Mouse (Mus musculus) heart, adult 8-10 months (tissue): Measurements from ENCODE around the gene Gm9999. TPM values are rescaled to one million over a fixed set of nuclear protein-coding genes. Genes with fewer than 3 reads are reported as not detected.
A peak's percentile ranks its signal among the peaks of the same experiment; 100 is the strongest.
"Not testable (repeated sequence)": the region's sequence is repeated elsewhere in the genome, so short reads cannot be mapped to it uniquely, and the experiment has no call there.

Experiments
- DNase-seq: peaks from one replicate; pipeline ENCODE4 v3.0.0; 2022; ENCODE audit warnings: low spot score
- total RNA-seq, 4 experiments: library from RNA; stranded (reverse); gene quantifications; 2 replicates each; pipeline ENCODE4 v1.2.4; 2022

Gm9999 gene
- not detected for total RNA-seq

DNA sequence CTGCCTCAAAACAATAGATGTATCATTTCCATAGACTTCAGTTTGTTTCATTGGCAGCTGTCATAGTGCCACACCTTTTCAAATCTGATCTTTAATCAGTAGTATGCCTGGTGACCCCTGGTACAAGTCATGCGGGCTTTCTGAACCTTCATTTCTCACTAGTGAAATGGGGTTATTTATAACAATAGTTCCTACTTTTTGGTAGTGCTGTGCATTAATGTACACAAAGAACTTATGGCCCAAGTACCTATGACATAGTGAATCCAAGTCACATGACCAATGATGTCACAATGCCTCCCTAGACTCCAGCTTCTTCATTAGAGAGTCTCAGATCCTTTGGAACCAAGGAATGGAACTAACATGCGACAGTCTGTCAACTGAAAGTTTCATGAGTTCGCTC lies at the start of gene Gm9999:
Gm9999 (plus strand) TSS at position 301 of the 400 bp plus-strand sequence.
- no peak for DNase-seq

DNA sequence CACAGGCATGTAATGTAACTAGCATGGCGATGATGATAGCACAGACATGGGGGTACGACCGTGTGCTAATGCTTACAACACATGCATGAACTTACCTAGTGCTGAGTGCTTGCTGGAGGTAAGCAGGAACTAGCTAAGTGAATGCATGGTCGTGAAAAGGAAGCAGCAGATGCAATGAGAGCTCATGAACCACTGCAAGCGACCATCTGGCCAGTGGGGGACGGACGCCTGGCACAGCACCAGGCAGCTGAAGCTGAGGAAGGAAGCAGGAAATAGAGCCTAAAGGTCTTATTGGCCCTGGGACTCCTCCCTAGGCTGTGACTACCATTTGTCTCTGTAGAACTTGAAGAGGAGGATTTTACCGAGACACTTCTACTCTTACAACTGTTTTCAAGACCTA lies 48.6 kb upstream of the Gm9999 start:
- no peak for DNase-seq

DNA sequence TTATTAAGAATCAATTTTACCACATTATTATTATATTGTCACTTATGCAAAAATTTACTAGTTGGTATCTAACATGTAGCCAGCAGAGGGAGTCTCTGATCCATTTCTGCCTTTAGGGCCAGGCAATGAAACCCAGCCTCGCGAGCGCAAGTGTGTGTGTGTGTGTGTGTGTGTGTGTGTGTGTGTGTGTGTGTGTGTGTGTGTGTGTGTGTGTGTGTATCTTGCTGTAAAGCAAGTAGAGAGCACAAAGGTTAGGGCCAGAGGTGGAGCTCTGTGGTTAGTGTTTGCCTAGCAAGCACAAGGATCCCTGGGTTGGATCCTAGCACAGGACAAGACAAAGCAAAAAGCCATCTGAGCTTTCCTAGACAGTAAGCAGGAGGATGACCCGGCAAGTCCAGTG lies 47.5 kb upstream of the Gm9999 start:
- peak; percentile 21 for DNase-seq

DNA sequence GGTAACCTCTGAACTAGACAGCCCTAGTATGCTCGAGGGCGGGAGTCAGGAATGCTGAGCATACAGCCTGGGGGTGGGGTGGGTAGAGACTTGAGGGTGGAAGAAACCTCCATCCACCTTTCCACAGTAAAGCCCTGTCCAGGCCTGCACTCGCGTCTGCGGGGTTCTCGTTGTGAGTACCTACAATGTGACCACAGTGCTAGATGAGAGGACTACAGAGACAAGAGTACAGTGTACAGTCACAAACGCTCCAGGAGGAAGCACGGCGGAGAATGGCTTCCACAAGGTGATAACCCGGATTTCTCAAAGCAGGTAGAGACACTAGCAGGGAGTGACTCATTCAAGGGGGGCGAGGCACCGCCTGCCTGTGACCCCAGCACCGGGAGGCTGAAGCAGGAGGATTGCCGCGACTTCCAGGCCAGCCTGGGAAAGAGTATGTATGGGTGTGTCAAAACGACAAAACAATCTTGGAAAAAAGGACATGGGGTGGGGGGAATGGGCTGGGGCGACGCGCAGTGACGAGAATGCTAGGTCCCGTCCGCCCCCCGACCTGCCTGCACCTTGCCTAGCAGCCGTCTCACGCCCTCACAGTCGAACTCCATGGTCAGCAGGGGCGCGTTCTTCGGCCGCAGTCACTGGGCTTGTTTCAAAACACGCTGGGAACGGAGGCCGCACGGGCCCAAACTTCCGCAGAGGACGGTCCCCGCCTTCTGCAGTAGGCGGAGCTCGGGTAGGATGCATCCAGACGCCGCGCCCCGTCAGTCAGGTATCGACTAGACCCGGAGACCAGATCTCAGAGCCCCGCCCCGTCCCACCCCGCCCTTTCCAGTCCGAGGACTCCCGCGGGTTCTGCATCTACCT lies 25.3 kb upstream of the Gm9999 start, which contains the start of gene Uevld:
Uevld (minus strand) TSS at position 697 of the 861 bp plus-strand sequence.
- DNase-seq, result peak; percentile 94

DNA sequence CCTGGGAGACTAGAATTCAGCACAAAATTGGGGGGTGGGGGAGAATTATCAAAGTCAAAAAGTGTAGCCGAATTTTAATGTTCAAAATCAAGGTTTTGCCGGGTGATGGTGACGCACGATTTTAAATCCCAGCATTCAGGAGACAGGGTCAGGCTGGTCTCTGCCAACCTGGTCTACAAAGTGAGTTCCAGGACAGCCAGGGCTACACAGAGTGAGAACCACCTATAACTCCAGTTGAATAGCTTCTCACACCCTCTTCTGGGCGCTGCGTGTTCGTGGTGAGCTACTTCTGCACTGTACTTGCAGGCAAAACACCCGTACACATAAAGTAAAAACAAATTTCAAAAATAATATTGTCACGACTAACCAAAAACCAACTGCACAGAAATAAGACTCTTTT lies 24.5 kb upstream of the Gm9999 start:
- no peak for DNase-seq

DNA sequence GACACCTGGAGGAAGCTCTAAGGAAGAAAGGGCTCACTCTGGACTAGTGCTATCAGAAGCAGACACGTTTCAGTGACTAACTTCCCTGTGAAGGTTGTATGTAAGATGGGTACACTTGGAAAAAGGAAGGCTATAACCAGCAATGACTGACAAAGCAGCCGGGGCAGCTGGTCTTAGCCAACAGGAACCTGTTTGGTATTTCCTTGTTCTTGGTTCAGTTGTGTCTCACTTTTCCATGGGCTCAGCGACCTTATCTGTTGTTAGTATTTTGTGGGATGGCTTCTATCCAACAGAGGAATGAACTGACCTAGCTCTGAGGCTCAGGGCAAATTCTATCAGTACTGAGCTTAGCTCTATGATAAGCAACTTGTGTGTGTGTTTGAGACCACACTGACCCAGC lies 22.4 kb upstream of the Gm9999 start:
- DNase-seq, result no peak

DNA sequence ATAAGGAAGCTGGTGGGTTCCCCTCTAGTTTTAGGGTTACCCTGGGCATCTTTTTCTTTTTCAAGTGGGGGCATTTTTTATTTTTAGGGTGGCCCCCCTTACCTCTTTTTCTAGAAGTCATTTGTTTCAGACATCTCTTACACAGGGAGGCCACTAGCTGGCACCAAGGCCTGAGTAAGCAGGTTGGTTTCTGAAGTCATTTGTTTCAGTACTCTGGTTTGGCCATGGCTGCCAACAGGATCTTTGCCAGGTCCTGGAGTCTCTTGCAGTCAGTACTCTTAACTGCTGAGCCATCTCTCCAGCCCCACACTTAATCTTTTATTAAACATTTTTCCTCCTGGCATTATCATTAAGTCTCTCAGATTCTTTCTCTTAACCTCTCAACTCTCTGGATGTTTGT lies 21.2 kb upstream of the Gm9999 start:
- DNase-seq, result no peak

DNA sequence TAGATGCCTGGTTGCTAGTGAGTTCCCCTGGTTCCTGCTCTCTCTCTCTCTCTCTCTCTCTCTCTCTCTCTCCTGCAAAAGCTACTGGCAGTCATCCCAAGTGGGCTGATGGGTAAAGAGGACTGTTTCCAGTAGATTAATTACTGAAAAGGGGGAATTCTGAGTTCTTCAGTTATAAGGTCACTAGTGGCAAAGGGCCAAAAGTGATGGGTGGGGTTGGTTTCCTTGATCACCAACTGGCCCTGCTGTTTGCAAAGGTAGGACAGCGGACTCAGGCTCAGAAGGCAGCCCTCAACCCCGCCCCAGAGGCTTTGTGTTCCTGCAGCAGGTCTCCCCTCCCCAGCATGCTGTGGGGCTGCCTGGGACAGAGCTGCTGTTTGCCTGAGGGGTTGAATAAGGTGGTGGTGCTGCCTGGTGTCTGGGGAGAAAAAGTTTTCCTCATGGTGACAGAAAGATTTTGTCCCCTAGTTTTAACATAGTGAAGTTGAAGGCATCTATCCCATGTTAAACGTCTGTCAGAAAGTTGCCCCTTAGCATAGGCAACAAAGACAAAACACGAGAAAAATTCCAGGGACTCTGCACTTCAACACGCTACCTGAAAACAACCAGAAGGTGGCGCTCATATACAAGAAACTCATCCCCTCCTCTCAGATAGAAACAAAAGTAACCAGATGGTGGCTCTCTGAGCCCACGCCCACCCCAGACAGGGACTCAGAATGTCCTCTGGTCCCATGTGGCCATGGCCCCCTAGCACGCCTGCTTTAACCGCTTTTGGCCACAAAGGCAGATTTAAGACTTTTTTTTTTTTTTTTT lies 20.4 kb upstream of the Gm9999 start:
- peak; percentile 78 for DNase-seq

DNA sequence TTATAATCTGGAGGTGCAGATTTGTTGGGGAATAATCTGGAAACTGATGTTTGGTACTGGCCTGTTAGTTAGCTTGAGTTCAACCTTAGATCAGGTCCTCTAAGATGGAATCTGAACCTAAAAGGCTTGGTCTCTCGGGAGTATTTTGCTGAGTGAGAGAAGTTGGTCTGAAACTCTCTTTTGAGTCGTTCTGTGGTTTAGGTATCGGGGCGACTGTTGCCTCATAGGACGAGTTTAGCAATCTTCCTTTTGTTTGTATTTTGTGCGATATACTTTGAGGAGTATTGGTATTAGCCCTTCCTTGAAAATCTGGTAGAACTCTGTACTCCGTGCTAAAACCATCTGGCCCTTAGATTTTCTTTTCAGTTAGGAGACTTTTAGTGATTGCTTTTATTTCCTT lies 19.3 kb upstream of the Gm9999 start:
- DNase-seq, result no peak

DNA sequence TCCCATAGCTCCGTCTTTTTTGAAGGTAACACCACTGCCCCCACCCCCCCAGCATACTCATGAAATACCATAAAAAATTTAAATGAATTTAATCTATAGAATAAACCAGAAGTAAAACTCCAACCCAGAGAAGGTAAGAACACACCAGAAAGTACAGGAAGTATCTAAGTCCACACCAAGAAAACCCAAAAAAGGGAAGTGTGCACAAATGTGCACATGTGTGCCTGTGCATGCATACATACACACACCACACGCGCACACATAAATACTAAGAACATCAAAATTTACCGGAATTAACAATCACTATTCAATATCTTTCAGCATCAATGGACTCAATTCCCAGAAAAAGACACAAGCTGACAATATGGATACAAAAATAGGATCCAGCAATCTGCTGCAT lies 13.5 kb upstream of the Gm9999 start:
- DNase-seq, result no peak

DNA sequence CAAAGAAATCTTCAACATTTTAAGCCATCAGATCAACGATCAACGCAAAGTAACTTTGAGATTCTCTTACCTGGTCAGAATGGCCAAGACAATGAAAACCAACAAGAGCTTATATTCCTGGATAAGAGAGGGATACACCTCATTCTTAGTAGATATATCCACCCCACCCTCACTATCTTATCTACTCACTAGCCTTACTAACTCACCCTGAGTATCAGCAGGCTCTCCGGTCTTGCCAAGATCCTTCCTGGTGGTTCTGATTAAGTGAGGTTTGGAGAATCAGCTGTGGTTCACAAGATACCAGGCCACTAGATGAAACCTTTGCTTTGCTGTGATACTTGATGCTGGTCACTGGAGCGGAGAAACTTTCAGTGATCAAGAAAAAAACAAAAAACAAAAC lies 8.7 kb upstream of the Gm9999 start:
- no peak for DNase-seq

DNA sequence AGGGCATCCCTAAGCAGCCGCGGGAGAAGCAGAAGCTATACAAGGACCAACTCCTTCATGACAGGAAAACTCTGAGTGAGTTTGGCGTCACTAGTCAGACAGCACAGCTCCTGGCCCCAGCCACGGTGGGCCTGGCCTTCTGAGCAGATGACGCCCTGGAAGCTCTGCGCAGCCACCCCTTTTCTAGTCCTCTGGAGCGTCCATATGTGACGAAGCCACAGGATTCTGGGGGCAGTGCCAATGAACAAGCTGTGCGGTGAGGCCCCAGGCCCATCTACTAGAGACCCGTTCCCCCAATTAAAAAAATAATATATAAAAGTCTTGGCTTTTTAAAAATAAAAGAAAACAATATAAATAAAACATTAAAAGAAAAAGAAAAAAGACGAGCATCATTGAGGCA lies 7.9 kb upstream of the Gm9999 start:
- DNase-seq, result no peak

DNA sequence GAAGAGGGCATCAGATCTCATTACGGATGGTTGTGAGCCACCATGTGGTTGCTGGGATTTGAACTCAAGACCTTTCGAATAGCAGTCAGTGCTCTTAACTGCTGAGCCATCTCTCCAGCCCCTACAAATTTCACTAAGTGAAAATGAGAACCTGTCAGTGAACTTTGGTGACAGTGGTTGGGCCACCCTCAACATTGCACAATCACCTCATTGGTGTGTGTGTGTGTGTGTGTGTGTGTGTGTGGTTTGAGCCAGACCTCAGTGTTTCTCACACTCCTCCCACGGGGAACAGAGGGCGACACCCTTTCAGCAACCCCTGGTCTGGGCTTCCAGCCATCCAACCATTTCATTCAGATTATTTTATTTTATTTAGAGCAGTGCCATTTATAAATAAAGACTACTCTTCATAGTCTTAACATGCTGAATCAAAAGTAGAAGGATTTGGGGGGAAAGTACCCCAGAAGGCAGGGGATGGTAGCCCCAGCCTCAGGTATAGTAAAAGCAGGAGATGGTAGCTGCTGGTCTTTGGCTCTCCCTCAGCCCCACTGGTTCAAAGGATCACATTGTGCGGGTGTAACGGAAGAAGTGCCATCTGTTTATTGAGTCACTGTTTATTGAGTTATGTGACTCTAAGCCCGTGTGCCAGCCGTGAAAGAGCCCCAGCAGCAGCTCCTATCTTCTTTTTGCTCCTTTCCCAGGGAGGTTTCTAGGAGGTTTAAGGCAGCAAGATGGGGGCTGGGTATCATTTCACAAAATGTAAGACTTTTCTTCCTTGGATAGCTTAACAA lies 2.5 kb downstream of the Gm9999 start:
- no peak for DNase-seq

DNA sequence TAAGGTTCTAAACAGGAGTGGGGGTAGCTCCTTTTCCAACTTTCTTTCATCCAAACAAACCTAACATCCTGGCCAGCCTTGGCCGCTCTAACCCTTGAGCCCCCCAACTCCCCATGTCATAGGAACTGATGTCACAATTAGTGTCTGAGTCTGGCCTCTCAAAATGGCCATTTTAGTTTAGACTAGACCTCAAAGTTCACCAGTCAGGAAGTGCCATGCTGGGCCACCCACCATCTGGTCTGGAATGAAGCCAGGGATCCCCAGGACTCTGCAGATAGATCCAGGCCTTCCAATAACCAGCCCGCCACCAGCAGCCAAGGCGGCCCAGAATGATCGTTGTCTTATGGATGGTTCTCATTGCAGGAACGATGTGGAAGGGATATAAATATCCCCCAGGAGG lies 3.3 kb downstream of the Gm9999 start:
- DNase-seq, result no peak

DNA sequence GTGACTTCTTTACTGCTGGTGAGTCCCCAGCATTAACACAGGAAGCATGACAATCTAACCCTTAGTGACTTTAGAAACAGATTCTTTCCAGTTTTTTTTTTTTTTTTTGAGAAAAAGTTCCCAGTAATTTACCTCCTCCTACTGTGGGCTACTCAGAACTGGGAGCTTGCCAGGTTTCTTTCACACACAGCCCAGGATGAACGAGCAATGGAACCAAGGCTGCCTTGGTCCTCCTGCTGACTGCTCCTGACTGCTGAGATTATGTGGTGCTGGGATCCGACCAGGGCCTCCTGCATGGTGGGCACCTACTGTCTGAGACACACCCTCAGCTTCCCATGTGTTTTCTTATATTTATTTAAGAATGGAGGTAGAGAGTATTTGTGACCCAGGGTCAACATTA lies 3.7 kb downstream of the Gm9999 start:
- no peak for DNase-seq

DNA sequence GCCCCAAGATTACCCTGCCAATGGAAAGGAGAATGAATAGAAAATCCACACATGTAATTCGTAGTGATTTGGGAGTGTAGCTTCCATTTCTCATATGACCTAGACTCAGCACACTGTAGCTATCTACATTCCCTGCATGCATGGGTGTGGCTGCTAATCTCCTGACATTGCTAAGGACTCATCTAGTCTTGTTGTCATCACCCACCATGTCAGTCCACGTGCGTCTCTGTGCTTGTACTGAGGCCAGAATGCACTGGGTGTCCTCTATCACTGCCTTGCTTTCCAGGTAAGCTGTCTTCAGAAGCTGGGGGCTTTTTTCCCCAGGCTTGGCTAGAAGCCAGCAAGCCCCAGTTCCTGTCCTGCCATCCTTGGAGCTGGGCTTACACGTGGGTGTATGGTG lies 6.0 kb downstream of the Gm9999 start:
- not testable (repeated sequence) for DNase-seq

DNA sequence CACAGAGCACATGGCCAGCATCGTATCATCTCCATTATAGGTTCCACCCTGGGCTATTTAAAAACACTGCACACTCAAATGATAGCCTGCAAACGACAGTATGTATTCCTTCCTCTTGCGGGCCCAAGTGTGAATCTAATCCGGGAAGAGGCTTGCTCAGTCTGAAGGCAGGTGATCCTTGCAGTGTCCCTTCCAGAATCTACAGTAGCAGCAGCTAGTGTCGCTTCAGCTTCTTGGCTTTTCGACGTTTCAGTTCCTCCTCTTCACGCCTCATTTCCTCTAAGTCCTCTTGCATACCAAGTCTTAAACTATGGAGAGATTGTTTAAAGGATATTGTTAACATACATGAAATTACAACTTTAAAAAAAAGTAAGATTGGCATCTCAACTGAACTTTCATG lies 9.7 kb downstream of the Gm9999 start:
- no peak for DNase-seq

DNA sequence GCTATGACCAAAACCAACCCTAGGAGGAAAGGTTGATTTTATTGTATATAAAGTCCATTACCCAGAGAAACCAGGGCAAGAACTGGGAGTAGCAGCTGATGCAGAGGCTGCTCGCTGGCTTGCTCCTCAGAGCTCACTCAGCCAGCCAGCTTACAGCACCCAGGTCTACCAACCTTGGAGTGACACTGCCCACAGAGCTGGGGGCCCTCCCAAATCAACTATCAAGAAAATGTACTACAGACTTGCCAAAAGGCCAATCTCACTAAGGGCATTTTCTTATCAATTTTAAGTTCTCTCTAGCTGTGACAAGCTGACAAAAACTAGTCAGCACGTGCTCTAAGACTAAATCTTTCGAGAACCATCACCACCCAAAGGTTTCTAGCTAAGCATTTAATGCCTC lies 12.2 kb downstream of the Gm9999 start:
- DNase-seq, result no peak

DNA sequence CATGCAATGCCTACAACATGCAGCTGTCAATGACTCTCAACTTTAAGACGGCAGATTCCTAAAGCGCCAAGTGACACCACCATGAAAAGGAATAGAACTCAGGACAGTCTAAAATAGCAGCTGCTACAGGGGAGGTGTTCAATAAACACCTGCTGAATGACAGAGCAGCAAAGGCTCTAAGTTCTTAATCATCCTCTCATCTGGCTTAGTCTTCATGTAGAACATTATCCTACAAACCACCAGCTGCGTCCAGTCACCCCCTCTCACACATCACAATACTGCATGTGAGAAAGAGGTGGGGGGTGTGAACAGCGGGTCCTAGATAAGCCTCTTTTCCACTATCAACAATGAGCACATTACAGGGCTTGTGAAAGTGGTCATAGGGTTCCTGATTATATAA lies 13.6 kb downstream of the Gm9999 start:
- no peak for DNase-seq

DNA sequence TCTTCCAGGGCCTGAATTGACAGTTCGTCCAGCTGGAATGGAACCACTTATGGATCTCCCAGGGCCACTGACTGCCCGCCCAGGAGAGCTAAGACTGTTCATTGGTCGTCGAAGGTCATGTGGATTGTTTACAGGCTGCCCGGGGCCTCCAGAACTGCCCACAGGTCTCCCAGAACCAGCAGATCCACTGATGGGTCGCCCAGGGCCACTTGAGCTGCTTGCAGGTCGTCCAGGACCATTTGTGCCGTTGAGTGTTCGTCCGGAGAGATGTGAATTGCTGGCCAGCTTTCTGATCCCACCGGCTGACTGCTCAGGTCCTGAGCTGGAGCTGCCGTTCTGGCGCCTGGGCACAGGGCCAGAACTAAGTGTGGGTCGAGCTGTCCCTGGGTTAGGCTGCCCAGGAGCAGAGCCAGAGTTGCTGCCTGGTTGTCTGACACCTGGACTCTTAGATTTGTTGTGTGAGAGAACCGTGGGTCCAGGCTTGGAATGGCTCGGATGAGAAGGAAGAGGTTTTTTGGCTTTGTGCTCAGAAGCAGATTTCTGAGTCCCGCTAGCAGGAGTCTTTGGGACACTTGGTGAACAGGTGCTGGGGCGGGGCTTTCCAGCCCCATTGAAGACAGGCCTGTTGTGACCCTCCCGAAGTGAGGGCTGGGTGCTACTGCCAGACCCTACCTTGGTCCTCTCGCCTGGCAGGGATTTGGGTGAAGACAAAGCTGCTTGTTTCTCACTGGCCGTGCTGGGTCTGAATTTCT lies 14.4 kb downstream of the Gm9999 start:
- DNase-seq, result peak; percentile 24

DNA sequence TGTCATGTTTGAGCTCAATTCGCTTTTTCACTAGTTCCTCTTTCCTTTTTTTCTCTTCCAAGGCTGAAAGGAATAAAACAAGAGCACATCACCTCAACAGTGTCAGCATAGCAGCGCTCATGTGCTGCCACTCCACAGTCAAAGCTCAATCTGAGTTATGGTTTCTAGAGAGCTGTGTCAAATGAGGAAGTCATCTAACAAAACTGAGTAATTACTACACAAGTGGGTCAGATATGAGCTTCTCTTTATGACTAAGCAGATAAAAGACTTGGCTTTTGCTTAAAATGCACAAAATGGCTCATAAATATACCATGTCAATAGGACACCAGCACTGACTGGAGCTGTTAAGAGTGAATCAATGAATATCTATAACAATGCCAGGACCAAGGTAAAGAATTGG lies 15.6 kb downstream of the Gm9999 start:
- DNase-seq, result no peak
